Mouse (Mus musculus) small intestine, adult 2 months (tissue): ENCODE measurements around the gene Ctbp1. TPM values are rescaled to one million over a fixed set of nuclear protein-coding genes. Genes with fewer than 3 reads are reported as not detected.

ENCODE experiments used
- H3K27ac ChIP-seq: fragments of 200-500 bp; 2 replicates; pipeline ENCODE4 v1.5.1; 2012; ENCODE audit warnings: low read depth, low read length, control low read depth, inconsistent platforms; ENCODE audit not compliant: insufficient read depth
- H3K27me3 ChIP-seq: fragments of 200-500 bp; 2 replicates; pipeline ENCODE4 v1.6.1; 2012; ENCODE audit warnings: mild to moderate bottlenecking, moderate library complexity, low read length, inconsistent platforms; ENCODE audit not compliant: control insufficient read depth, insufficient read depth
- H3K36me3 ChIP-seq: fragments of 200-500 bp; 2 replicates; pipeline ENCODE4 v1.6.1; 2012; ENCODE audit warnings: mild to moderate bottlenecking, low read length, control low read depth, inconsistent platforms; ENCODE audit not compliant: control insufficient read depth, insufficient read depth
- H3K4me1 ChIP-seq: fragments of 200-500 bp; 2 replicates; pipeline ENCODE4 v1.6.1; 2012; ENCODE audit warnings: low read length, inconsistent platforms, mixed read lengths; ENCODE audit not compliant: control insufficient read depth, insufficient read depth, insufficient read length
- H3K4me3 ChIP-seq: fragments of 200-500 bp; 2 replicates; pipeline ENCODE4 v1.5.1; 2012; ENCODE audit warnings: low read depth, mild to moderate bottlenecking, control low read depth, inconsistent platforms, low read length, moderate library complexity
- CTCF ChIP-seq: fragments of 200-500 bp; IDR thresholded peaks from 2 replicates; pipeline ENCODE4 v1.5.1; 2012; ENCODE audit warnings: low read depth, mild to moderate bottlenecking, control low read depth, inconsistent platforms, low read length, moderate library complexity, mixed read lengths; ENCODE audit not compliant: insufficient replicate concordance, insufficient read length; ENCODE audit errors: extremely low read depth
- POLR2A ChIP-seq: fragments of 200-500 bp; IDR thresholded peaks from 2 replicates; pipeline ENCODE4 v1.6.1; 2012; ENCODE audit warnings: low read depth, mild to moderate bottlenecking, control low read depth, inconsistent platforms, low read length, moderate library complexity
- WGBS: fragments of 180-500 bp; shearing (Covaris S2); methylation state at CpG from one replicate; pipeline ENCODE4 v1.1.7; 2018; 5-methylcytosine and 5-hydroxymethylcytosine counted together
- polyA plus RNA-seq: library from polyadenylated mRNA; depleted of rRNA; stranded (reverse); fragments of >200 nt; gene quantifications from 2 replicates; pipeline ENCODE4 v1.2.3, GENCODE M21; 2012

The Ctbp1 gene
- polyA plus RNA-seq, 1 experiment, result 390 TPM

GRCm38 (mm10) chr5:33230285-33230684, 44.5 kb downstream of the Ctbp1 start:
- H3K4me3 ChIP-seq, result no peak overlapping the region
- H3K4me1 ChIP-seq, result peaks cover 9% of the 10 kb centered on the region
- WGBS, result 56% methylated on average over 5 of the region's 5 CpGs
- TF ChIP-seq CTCF (no peak), POLR2A (no peak)
- H3K36me3 ChIP-seq, result no peaks in the 10 kb centered on the region
- H3K27me3 ChIP-seq, result no peaks in the 10 kb centered on the region
- H3K27ac ChIP-seq, result no peak overlapping the region

GRCm38 (mm10) chr5:33228428-33228827, 46.4 kb downstream of the Ctbp1 start:
- Histone ChIP-seq H3K27me3 (no peaks in the 10 kb centered on the region), H3K36me3 (no peaks in the 10 kb centered on the region), H3K27ac (peak overlapping the region; percentile 31; the same call in 1 of the 2 replicates), H3K4me1 (peaks cover 9% of the 10 kb centered on the region), H3K4me3 (no peak overlapping the region)
- 70% methylated on average over 5 of the region's 5 CpGs for WGBS
- no peak for TF ChIP-seq POLR2A
- TF ChIP-seq CTCF, result no peak

- Histone ChIP-seq H3K4me3 (no peak overlapping the region), H3K36me3 (no peaks in the 10 kb centered on the region), H3K27me3 (no peaks in the 10 kb centered on the region), H3K4me1 (peaks cover 9% of the 10 kb centered on the region), H3K27ac (no peak overlapping the region)
- 77% methylated on average over 5 of the region's 5 CpGs for WGBS
- TF ChIP-seq CTCF (no peak), POLR2A (no peak)
Observed at GRCm38 (mm10) chr5:33225673-33226072, 49.1 kb downstream of the Ctbp1 start.

- no peak overlapping the region for H3K27ac ChIP-seq
- no peak for TF ChIP-seq CTCF
- no peak for TF ChIP-seq POLR2A
- H3K4me3 ChIP-seq, result no peak overlapping the region
- 84% methylated on average over 7 of the region's 7 CpGs for WGBS
- no peaks in the 10 kb centered on the region for H3K36me3 ChIP-seq
- H3K4me1 ChIP-seq, result peaks cover 8% of the 10 kb centered on the region
- H3K27me3 ChIP-seq, result no peaks in the 10 kb centered on the region
Observed at GRCm38 (mm10) chr5:33224491-33224890, 50.3 kb downstream of the Ctbp1 start.

- no peaks in the 10 kb centered on the region for H3K27me3 ChIP-seq
- no peaks in the 10 kb centered on the region for H3K36me3 ChIP-seq
- H3K4me3 ChIP-seq, result no peak overlapping the region
- TF ChIP-seq CTCF (no peak), POLR2A (no peak)
- peaks cover under 1% of the 10 kb centered on the region; the same call in 1 of the 2 replicates for H3K4me1 ChIP-seq
- H3K27ac ChIP-seq, result peak overlapping the region; percentile 88
- 57% methylated on average over 9 of the region's 9 CpGs for WGBS
Observed at GRCm38 (mm10) chr5:33222841-33223744, 51.7 kb downstream of the Ctbp1 start.

- 69% methylated on average over 6 of the region's 6 CpGs for WGBS
- Histone ChIP-seq H3K36me3 (no peaks in the 10 kb centered on the region), H3K4me3 (no peak overlapping the region), H3K27ac (peak overlapping the region; percentile 88; the same call in 1 of the 2 replicates), H3K27me3 (no peaks in the 10 kb centered on the region), H3K4me1 (no peaks in the 10 kb centered on the region; the same call in 1 of the 2 replicates)
- TF ChIP-seq POLR2A (no peak), CTCF (no peak)
Observed at GRCm38 (mm10) chr5:33222389-33222788, 52.4 kb downstream of the Ctbp1 start.

- 77% methylated on average over 10 of the region's 10 CpGs for WGBS
- Histone ChIP-seq H3K36me3 (no peaks in the 10 kb centered on the region), H3K4me3 (no peak overlapping the region), H3K27ac (no peak overlapping the region; the same call in 1 of the 2 replicates), H3K4me1 (no peaks in the 10 kb centered on the region; the same call in 1 of the 2 replicates), H3K27me3 (no peaks in the 10 kb centered on the region)
- no peak for TF ChIP-seq CTCF
- TF ChIP-seq POLR2A, result no peak
Observed at GRCm38 (mm10) chr5:33220350-33221044, 54.3 kb downstream of the Ctbp1 start.
